Mouse (Mus musculus): Measurements from ENCODE around the gene 2610002M06Rik. TPM values are rescaled to one million over a fixed set of nuclear protein-coding genes. Genes with fewer than 3 reads are reported as not detected.

Gene 2610002M06Rik
- 14.7 and 17.7 TPM in 2 replicates for polyA plus RNA-seq (2014; fragmentation: Nextera tagmentation; extraction: Ambion mirVana)

- WGBS, result 15% methylated on average over 28 of the region's 28 CpGs
- ATAC-seq (replicated peaks; ENCODE audit: low FRiP score), result peak; percentile 99
- no peaks in the 10 kb centered on the region for H3K9me3 ChIP-seq (ENCODE audit: control insufficient read depth, low read length)
- peak within 1 kb of the TSS; percentile 40; the same call in 1 of the 2 replicates for H3K27ac ChIP-seq (ENCODE audit: low read depth, low read length)
- H3K4me1 ChIP-seq (replicated peaks; ENCODE audit: control insufficient read depth, insufficient read depth, low read length), result no peaks in the 10 kb centered on the region
- peak; percentile 68 for DNase-seq (ENCODE audit: low spot score)
- H3K36me3 ChIP-seq (ENCODE audit: control insufficient read depth, insufficient read depth, low read length), result no peaks in the 10 kb centered on the region
- no peaks in the 10 kb centered on the region for H3K27me3 ChIP-seq (replicated peaks; ENCODE audit: control insufficient read depth, insufficient read depth, low read length)
- H3K9ac ChIP-seq (ENCODE audit: low read depth, low read length), result peak within 1 kb of the TSS; percentile 71
- peak within 1 kb of the TSS; percentile 63 for H3K4me2 ChIP-seq
- peak within 1 kb of the TSS; percentile 62 for H3K4me3 ChIP-seq (ENCODE audit: low read depth, low read length)
Observed at GRCm38 (mm10) chrX:107816218-107816554, at the start of gene 2610002M06Rik. Gene 2610002M06Rik, minus strand, starts transcription at chrX:107816334.

DNA sequence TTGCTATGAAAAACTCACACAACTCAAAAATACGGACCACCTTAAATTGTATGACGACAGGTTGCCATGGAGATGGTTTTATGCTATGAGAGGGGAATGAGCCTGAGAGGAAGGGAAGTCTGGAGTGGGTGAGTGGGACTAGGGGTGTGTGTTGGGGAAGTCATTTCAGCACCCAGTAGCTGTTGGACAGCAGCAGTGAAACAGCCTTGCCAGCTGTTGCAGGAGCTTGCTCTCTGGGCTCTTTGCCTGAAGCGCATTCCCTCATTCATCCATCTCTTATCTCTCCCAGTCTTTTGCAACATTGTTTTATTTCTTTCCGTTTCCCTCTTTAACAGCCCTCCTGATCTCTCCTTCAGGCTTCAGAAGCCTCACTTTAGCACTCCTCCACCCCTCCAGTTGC, 42.0 kb upstream of the 2610002M06Rik start:
- Histone ChIP-seq H3K36me3 (ENCODE audit: control insufficient read depth, insufficient read depth, low read length) (no peaks in the 10 kb centered on the region), H3K27me3 (replicated peaks; ENCODE audit: control insufficient read depth, insufficient read depth, low read length) (no peaks in the 10 kb centered on the region), H3K27ac (ENCODE audit: low read depth, low read length) (no peak overlapping the region), H3K9me3 (ENCODE audit: control insufficient read depth, low read length) (no peaks in the 10 kb centered on the region), H3K9ac (ENCODE audit: low read depth, low read length) (no peak overlapping the region), H3K4me2 (no peak overlapping the region), H3K4me1 (replicated peaks; ENCODE audit: control insufficient read depth, insufficient read depth, low read length) (no peaks in the 10 kb centered on the region), H3K4me3 (ENCODE audit: low read depth, low read length) (no peak overlapping the region)
- WGBS, result 25% methylated on average over 4 of the region's 4 CpGs
- no peak for ATAC-seq (replicated peaks; ENCODE audit: low FRiP score)
- DNase-seq (ENCODE audit: low spot score), result no peak

- H3K36me3 ChIP-seq (ENCODE audit: control insufficient read depth, insufficient read depth, low read length), result no peaks in the 10 kb centered on the region
- no peaks in the 10 kb centered on the region for H3K27me3 ChIP-seq (replicated peaks; ENCODE audit: control insufficient read depth, insufficient read depth, low read length)
- 86% methylated on average over 6 of the region's 6 CpGs for WGBS
- no peaks in the 10 kb centered on the region for H3K4me1 ChIP-seq (replicated peaks; ENCODE audit: control insufficient read depth, insufficient read depth, low read length)
- H3K9me3 ChIP-seq (ENCODE audit: control insufficient read depth, low read length), result no peaks in the 10 kb centered on the region
- DNase-seq (ENCODE audit: low spot score), result no peak
- peak overlapping the region; percentile 62; the same call in 1 of the 2 replicates for H3K4me3 ChIP-seq (ENCODE audit: low read depth, low read length)
- H3K9ac ChIP-seq (ENCODE audit: low read depth, low read length), result no peak overlapping the region
- H3K4me2 ChIP-seq, result peak overlapping the region; percentile 58
- no peak for ATAC-seq (replicated peaks; ENCODE audit: low FRiP score)
- no peak overlapping the region for H3K27ac ChIP-seq (ENCODE audit: low read depth, low read length)
Observed at GRCm38 (mm10) chrX:107816726-107817125, 592 bp upstream of the 2610002M06Rik start.

DNA sequence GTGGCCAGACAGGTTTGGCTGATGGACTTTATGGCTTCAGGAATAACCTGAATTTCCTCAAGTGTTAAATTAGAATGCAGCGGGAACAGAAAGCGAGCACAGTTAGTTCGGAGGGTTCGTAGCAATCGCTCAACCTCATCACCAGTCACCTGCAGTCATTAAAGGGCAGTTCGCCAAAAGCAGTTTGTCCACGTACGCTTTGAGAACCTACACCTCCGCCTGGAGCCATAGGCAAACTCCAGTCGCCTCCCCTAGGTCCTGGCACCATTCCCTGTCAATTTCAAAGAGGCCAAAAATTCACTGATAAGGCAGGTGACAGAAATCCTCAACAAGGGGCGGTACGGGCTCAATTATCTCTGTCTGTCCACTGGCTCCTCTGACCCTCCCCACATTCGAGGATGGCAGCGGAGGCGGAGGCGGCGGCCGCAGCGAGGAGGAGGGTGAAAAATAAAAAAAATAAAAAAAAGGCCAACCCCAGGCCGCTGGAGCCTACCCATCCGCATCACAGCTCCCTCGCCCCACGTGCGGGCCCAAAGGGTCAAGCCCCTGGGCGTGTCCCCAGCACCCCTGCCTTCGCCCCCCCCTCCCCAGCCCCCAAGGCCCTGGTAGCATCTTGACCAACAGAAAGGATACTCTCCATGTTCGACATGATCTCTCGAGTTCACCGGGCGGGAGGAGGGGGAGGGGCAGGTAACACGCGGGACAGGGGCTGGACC, 474 bp downstream of the 2610002M06Rik start:
- peak overlapping the region; percentile 62 for H3K4me3 ChIP-seq (ENCODE audit: low read depth, low read length)
- 16% methylated on average over 29 of the region's 32 CpGs for WGBS
- no peaks in the 10 kb centered on the region for H3K27me3 ChIP-seq (replicated peaks; ENCODE audit: control insufficient read depth, insufficient read depth, low read length)
- DNase-seq (ENCODE audit: low spot score) (no peak), ATAC-seq (replicated peaks; ENCODE audit: low FRiP score) (peak; percentile 68)
- peak overlapping the region; percentile 40; the same call in 1 of the 2 replicates for H3K27ac ChIP-seq (ENCODE audit: low read depth, low read length)
- H3K4me1 ChIP-seq (replicated peaks; ENCODE audit: control insufficient read depth, insufficient read depth, low read length), result no peaks in the 10 kb centered on the region
- no peaks in the 10 kb centered on the region for H3K36me3 ChIP-seq (ENCODE audit: control insufficient read depth, insufficient read depth, low read length)
- H3K4me2 ChIP-seq, result peak overlapping the region; percentile 63
- peak overlapping the region; percentile 71 for H3K9ac ChIP-seq (ENCODE audit: low read depth, low read length)
- no peaks in the 10 kb centered on the region for H3K9me3 ChIP-seq (ENCODE audit: control insufficient read depth, low read length)

DNA sequence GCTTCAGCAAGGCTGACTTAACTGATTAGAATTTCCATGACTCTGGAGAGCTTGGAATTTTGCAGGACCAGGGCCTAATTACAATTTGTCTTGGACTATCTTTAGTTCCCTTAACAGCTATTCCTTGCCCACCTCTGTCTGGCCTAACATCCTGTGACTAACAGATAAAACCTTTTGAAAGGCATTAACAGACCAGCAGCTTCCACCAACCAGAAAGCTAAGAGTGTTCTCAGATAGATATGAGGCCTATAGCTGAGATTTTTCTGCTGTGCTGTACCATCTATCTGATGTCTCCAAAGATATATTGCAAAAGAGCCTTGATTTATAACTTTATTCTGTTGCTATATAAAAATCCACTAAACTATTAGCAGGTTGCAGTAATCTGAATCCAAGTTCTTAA, 4.0 kb downstream of the 2610002M06Rik start:
- no peak overlapping the region for H3K9ac ChIP-seq (ENCODE audit: low read depth, low read length)
- no peak overlapping the region for H3K4me2 ChIP-seq
- no peak for ATAC-seq (replicated peaks; ENCODE audit: low FRiP score)
- H3K27ac ChIP-seq (ENCODE audit: low read depth, low read length), result no peak overlapping the region
- H3K9me3 ChIP-seq (ENCODE audit: control insufficient read depth, low read length), result no peaks in the 10 kb centered on the region
- H3K4me3 ChIP-seq (ENCODE audit: low read depth, low read length), result no peak overlapping the region
- no peaks in the 10 kb centered on the region for H3K27me3 ChIP-seq (replicated peaks; ENCODE audit: control insufficient read depth, insufficient read depth, low read length)
- no peak for DNase-seq (ENCODE audit: low spot score)
- no peaks in the 10 kb centered on the region for H3K36me3 ChIP-seq (ENCODE audit: control insufficient read depth, insufficient read depth, low read length)
- no peaks in the 10 kb centered on the region for H3K4me1 ChIP-seq (replicated peaks; ENCODE audit: control insufficient read depth, insufficient read depth, low read length)

- DNase-seq (ENCODE audit: low spot score) (no peak), ATAC-seq (replicated peaks; ENCODE audit: low FRiP score) (peak; percentile 95)
- no peak overlapping the region for H3K9ac ChIP-seq (ENCODE audit: low read depth, low read length)
- H3K9me3 ChIP-seq (ENCODE audit: control insufficient read depth, low read length), result no peaks in the 10 kb centered on the region
- H3K4me2 ChIP-seq, result no peak overlapping the region
- no peaks in the 10 kb centered on the region for H3K36me3 ChIP-seq (ENCODE audit: control insufficient read depth, insufficient read depth, low read length)
- no peaks in the 10 kb centered on the region for H3K4me1 ChIP-seq (replicated peaks; ENCODE audit: control insufficient read depth, insufficient read depth, low read length)
- no peak overlapping the region for H3K27ac ChIP-seq (ENCODE audit: low read depth, low read length)
- 62% methylated on average over 2 of the region's 2 CpGs for WGBS
- no peak overlapping the region for H3K4me3 ChIP-seq (ENCODE audit: low read depth, low read length)
- H3K27me3 ChIP-seq (replicated peaks; ENCODE audit: control insufficient read depth, insufficient read depth, low read length), result no peaks in the 10 kb centered on the region
Observed at GRCm38 (mm10) chrX:107796919-107797318, 19.2 kb downstream of the 2610002M06Rik start.

DNA sequence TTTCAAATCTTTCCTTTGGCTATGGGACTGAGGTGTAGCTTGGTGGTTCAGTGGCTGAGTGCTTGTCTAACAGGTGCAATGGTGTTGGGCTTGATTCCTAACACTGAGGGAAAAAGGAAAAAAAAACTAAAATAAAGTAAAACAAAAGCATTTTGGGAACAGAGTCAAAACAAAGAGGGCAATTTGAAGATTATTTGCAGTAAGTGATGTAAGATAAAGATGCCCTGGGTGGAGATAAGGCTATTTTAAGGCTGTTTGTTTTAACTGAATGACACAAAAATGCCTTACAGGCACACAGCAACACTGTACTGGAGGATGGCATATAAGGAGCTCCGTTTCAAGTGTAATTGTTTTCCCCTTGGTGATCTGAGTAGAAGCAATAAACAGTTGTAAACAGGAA, 20.3 kb downstream of the 2610002M06Rik start:
- H3K4me3 ChIP-seq (ENCODE audit: low read depth, low read length), result no peak overlapping the region
- H3K27ac ChIP-seq (ENCODE audit: low read depth, low read length), result no peak overlapping the region
- whole genome bisulfite sequencing, result 62% methylated on average over 1 of the region's 1 CpGs
- DNase-seq (ENCODE audit: low spot score) (no peak), ATAC-seq (replicated peaks; ENCODE audit: low FRiP score) (no peak)
- H3K4me1 ChIP-seq (replicated peaks; ENCODE audit: control insufficient read depth, insufficient read depth, low read length), result no peaks in the 10 kb centered on the region
- H3K27me3 ChIP-seq (replicated peaks; ENCODE audit: control insufficient read depth, insufficient read depth, low read length), result no peaks in the 10 kb centered on the region
- no peaks in the 10 kb centered on the region for H3K9me3 ChIP-seq (ENCODE audit: control insufficient read depth, low read length)
- no peak overlapping the region for H3K4me2 ChIP-seq
- no peaks in the 10 kb centered on the region for H3K36me3 ChIP-seq (ENCODE audit: control insufficient read depth, insufficient read depth, low read length)
- no peak overlapping the region for H3K9ac ChIP-seq (ENCODE audit: low read depth, low read length)

GRCm38 (mm10) chrX:107792290-107792689, 23.8 kb downstream of the 2610002M06Rik start, which contains the start of gene Tent5d:
Gene Tent5d, plus strand, starts transcription at chrX:107792590.
- Histone ChIP-seq H3K9ac (ENCODE audit: low read depth, low read length) (no peak within 1 kb of the TSS), H3K4me1 (replicated peaks; ENCODE audit: control insufficient read depth, insufficient read depth, low read length) (no peaks in the 10 kb centered on the region), H3K36me3 (ENCODE audit: control insufficient read depth, insufficient read depth, low read length) (no peaks in the 10 kb centered on the region), H3K27ac (ENCODE audit: low read depth, low read length) (no peak within 1 kb of the TSS), H3K4me3 (ENCODE audit: low read depth, low read length) (no peak within 1 kb of the TSS), H3K27me3 (replicated peaks; ENCODE audit: control insufficient read depth, insufficient read depth, low read length) (no peaks in the 10 kb centered on the region), H3K9me3 (ENCODE audit: control insufficient read depth, low read length) (no peaks in the 10 kb centered on the region), H3K4me2 (no peak within 1 kb of the TSS)
- WGBS, result 83% methylated on average over 1 of the region's 1 CpGs
- no peak for ATAC-seq (replicated peaks; ENCODE audit: low FRiP score)
- DNase-seq (ENCODE audit: low spot score), result no peak

Data from liver, embryonic 11.5 days (tissue).